Mouse (Mus musculus): ENCODE results near the gene Serp2.

Serp2 gene

DNA sequence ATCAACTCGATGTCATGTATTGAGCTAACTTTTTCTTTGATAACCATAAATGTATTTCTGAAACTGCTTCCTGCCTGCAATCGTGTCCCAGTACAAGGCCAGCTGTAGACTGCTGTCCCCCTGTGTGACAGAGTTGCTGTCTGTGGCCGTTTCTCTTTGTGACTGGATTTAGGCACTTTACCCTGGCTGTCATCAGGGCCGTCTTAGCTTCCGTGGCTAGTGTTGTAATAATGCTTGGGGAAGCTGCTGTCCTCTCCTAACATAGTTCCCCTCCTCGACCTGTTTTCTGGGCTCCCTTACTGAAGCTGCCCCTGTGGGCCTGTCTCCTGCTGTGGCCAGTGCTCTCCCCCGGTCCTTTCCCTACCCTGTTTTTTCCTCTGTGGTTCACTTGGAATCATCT, 58.5 kb downstream of the Serp2 start:
- DNase-seq (ENCODE audit: low spot score in 2 of 2) = no peak

DNA sequence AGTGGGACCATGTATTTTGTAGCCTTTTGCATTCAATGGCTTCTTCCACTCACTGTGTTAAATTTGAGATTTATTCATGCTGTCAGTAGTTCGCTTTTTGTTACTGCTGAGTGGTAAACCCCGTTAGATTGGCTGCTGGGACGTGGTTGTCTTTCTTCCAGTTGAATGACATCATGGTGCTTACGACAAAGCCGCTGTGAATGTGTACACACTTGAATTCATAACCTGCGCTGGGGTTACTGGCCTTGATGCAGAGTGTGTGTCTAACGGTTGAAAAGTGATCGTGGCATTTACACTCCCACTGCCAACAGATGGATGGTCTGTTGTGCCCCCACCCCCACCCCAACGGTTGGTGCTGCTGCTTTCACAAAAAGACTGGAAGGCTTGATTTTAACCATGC, 59.5 kb downstream of the Serp2 start:
- DNase-seq (ENCODE audit: low spot score in 2 of 2) = no peak

DNA sequence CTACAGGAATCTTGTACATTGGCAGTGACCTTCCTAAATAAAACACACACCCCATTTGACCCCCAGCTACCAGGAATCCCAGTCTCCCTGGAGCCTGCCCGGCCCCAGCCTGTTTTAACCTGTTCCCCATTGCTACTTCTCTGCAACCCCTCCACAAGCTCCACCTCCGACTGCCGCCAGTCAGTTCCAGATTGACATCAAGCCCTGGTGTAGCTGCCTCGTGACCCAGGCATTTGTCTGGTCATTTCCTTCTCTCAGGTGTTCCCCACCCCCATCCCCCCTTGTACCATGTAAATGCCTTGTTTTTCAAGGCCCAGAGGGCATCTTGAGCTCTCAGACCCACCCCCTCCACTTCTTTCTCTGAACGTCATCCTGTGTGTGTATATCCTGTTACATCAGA, 61.7 kb downstream of the Serp2 start:
- DNase-seq (ENCODE audit: low spot score in 2 of 2) = no peak

DNA sequence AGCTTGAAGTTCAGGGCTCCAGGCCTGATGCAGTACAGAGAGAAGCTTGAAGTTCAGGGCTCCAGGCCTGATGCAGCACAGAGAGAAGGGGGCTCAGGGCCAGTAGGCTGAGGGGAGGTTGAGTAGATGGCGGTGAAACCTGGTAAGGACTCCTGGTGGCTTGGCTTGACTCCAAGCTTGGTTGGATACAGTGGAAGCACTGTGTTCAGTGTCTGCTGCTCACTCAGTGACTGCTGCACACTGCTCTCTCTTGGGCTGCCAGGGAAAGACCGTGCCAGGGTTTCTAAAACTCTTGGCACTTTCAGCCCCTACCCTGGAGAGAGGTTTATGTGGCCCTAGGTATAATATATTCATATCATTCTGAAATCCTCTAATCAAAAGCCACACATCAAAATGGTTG, 67.6 kb downstream of the Serp2 start:
- DNase-seq (ENCODE audit: low spot score in 2 of 2) = no peak

DNA sequence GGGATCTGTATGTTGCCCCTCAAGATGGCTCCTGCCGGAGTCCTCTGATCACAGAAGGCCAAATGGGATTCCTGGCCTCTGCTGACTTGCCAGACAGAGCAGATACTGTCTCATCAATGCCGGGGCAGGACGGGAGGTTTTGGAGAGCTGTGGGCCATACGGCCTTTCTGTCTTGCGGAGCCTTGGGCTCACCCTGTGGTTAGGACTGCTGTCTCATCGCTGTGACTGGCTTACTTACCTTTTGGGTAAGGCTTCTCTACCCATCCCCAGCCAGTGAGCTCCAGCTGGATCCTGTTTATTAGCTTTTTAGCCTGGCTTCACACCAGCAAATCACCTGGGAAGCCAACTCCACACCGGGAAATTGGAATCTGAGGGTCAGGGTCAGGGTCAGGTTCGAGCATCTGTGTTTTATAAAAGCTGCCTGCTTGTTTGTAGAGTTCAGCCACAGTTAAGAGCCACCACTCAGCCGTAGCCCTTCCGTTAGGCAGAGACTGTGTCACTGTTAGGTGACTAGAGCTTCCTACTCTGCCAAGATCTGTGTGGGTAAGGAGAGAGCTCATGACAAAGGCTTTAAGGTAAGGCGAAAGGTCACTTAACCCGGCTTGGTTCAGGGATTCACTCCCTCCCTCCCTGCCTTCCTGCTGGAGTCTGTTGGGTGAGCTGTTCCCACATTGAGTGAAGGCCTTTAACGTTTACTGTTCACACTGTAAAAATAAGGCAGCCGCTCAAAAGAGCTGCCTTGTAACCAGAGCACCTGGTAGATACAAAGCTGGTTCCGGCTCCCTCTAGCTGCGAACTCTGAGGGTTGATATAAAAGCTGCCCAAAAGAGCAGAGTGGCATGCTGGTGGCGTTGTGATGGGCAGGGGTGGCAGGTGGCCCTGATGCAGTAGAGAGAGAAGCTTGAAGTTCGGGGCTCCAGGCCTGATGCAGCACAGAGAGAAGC, 68.3 kb downstream of the Serp2 start:
- DNase-seq (ENCODE audit: low spot score in 2 of 2) = no peak

DNA sequence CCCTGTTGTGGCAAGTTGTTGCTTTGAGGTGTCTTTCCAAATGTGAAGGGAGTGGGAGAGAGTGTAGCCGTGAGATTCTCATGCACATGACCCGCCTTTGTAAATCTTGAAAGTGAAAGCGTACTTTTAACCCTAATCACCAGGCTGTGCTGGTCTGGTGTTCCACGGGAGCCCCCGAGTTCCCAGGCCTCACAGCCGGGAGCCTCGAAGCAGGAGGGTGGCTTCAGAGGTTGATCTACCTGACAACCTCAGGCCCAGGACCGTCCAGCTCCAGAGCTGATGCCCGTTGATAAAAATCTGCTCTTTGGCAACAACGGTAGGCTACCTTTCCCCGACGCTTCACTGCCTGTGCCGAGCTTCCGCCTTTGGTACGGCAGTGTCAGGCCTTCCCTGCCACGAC, 69.1 kb downstream of the Serp2 start:
- DNase-seq (ENCODE audit: low spot score in 2 of 2) = no peak

DNA sequence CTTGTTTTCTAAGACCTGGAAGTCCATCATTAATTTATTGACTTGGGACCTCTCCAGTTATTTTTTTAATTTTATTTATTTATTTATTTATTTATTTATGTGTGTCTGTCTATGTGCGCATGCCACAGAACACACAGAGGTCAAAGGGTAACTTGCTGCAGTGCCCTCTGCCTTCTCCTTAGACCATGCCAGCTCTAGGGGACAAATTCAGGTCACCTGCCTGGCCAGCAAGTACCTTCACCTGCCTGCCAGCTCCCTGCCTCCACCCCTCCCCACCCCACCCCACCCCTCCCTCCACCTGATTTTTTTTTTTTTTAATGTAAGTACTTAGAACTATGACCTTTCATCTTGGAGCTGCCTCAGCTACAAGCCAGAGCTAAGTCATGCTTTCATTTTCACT, 73.0 kb downstream of the Serp2 start:
- no peak for DNase-seq (ENCODE audit: low spot score in 2 of 2)

Measured in urinary bladder, adult 18-20 months (tissue).